Mouse (Mus musculus): ENCODE results near the gene Abl1. TPM values are rescaled to one million over a fixed set of nuclear protein-coding genes. Genes with fewer than 3 reads are reported as not detected.

The Abl1 gene
- polyA plus RNA-seq, 1 experiment, result 28.0 TPM

DNA sequence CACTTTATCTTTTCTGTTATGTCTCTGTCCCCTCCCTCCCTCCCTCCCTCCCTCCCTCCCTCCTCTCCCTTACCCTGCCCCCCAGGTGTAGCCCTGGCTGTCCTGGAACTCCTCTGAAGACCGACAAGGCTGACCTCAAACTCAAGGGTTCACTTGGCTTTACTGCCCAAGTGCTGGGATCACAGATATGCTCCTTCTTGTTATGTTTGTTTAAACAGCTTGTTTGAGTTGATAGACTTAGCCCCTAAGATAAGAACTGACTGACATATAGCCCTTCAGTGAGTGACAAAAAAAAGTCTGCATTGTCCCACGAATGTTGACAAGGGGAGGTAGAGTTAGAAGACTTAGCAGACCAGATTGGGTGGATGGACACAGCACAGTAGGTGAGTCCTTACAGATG lies 18.4 kb downstream of the Abl1 start:
- Histone ChIP-seq H3K36me3 (ENCODE audit: control insufficient read depth, insufficient read depth) (no peaks in the 10 kb centered on the region), H3K79me2 (ENCODE audit: control insufficient read depth, insufficient read depth) (no peaks in the 10 kb centered on the region), H3K27me3 (ENCODE audit: control insufficient read depth, insufficient read depth, insufficient read length) (no peaks in the 10 kb centered on the region), H3K4me2 (ENCODE audit: low read depth) (no peak overlapping the region), H3ac (ENCODE audit: control insufficient read depth, insufficient read length) (no peak overlapping the region), H3K4me3 (no peak overlapping the region)
- no peak for TF ChIP-seq MYOG (IDR thresholded peaks at IDR 0.05; ENCODE audit: control insufficient read depth in 1 of 3, insufficient read depth in 1 of 3, insufficient read length in 2 of 3, low read depth in 2 of 3)
- no peak for TF ChIP-seq POLR2A (IDR thresholded peaks at IDR 0.05; ENCODE audit: insufficient read length, low read depth)
- no peak for TF ChIP-seq POLR2AphosphoS2 (IDR thresholded peaks at IDR 0.05; ENCODE audit: insufficient read length, low read depth)
- no peak for TF ChIP-seq REST (IDR thresholded peaks at IDR 0.05; ENCODE audit: insufficient read depth, insufficient read length)
- TF ChIP-seq TCF3 (IDR thresholded peaks at IDR 0.05; ENCODE audit: insufficient read length, low read depth), result no peak

DNA sequence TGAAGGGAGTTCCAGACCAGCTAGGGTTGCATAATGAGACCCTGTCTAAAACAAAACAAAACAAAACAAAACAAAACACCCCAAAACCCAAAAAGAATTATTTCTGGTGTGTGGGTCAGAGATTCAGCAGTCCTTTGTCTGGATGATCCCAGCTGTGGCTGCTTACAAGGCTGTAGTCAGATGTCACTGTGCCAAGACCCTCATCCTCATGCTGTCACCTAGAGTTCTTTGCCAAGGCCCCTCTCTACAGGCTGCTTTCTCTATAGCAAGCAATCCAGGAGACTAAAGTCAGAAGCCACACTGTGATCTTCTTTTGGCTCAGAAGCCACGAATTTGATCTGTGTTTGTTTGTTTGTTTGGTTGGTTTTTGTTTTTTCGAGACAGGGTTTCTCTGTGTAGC lies 24.5 kb downstream of the Abl1 start:
- TF ChIP-seq POLR2AphosphoS2 (IDR thresholded peaks at IDR 0.05; ENCODE audit: insufficient read length, low read depth), result no peak
- no peak for TF ChIP-seq TCF12 (IDR thresholded peaks at IDR 0.05; ENCODE audit: insufficient read depth, poor library complexity, severe bottlenecking)
- no peak for TF ChIP-seq POLR2A (IDR thresholded peaks at IDR 0.05; ENCODE audit: insufficient read length, low read depth)
- no peak for TF ChIP-seq MYOD1 (IDR thresholded peaks at IDR 0.05; ENCODE audit: control insufficient read depth in 1 of 3, insufficient read length in 2 of 3, low read depth in 2 of 3)
- TF ChIP-seq MYOG (IDR thresholded peaks at IDR 0.05; ENCODE audit: control insufficient read depth in 1 of 3, insufficient read depth in 1 of 3, insufficient read length in 2 of 3, low read depth in 2 of 3), result no peak
- TF ChIP-seq MAX (IDR thresholded peaks at IDR 0.05; ENCODE audit: low read depth), result no peak
- TF ChIP-seq USF1 (IDR thresholded peaks at IDR 0.05; ENCODE audit: low read depth), result no peak
- no peak for TF ChIP-seq E2F4 (IDR thresholded peaks at IDR 0.05; ENCODE audit: insufficient read depth)
- TF ChIP-seq TCF3 (IDR thresholded peaks at IDR 0.05; ENCODE audit: insufficient read length, low read depth), result no peak
- no peak for TF ChIP-seq CEBPB (IDR thresholded peaks at IDR 0.05; ENCODE audit: insufficient read depth, poor library complexity, severe bottlenecking)
- TF ChIP-seq SRF (IDR thresholded peaks at IDR 0.05; ENCODE audit: control insufficient read depth, insufficient read length, low read depth), result no peak
- TF ChIP-seq REST (IDR thresholded peaks at IDR 0.05; ENCODE audit: insufficient read depth, insufficient read length), result no peak
- no peak overlapping the region for H3K4me2 ChIP-seq (ENCODE audit: low read depth)
- no peaks in the 10 kb centered on the region for H3K79me2 ChIP-seq (ENCODE audit: control insufficient read depth, insufficient read depth)
- H3K4me3 ChIP-seq, result no peak overlapping the region
- H3ac ChIP-seq (ENCODE audit: control insufficient read depth, insufficient read length), result no peak overlapping the region
- no peaks in the 10 kb centered on the region for H3K27me3 ChIP-seq (ENCODE audit: control insufficient read depth, insufficient read depth, insufficient read length)
- H3K36me3 ChIP-seq (ENCODE audit: control insufficient read depth, insufficient read depth), result no peaks in the 10 kb centered on the region

DNA sequence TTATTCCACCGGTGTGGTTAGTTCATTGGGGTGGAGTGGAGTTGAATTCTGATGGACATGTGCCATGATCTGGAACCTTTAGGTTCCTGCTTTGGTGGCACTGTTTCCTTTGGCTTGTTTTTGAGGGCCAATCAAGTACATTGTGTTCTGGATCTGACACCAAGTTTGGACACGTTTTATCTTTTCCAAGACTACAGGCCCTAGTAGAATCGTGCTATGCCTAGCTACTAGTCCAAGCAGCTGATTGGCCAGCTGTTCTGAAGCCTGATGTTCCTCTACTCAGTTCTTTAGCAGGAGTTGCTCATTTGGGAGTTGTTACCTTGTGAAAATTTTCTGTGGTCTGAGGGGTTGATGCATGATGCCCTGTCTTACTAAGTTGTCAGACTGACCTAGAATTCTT lies 25.6 kb downstream of the Abl1 start:
- Histone ChIP-seq H3K4me3 (no peak overlapping the region), H3K4me2 (ENCODE audit: low read depth) (no peak overlapping the region), H3ac (ENCODE audit: control insufficient read depth, insufficient read length) (no peak overlapping the region), H3K27me3 (ENCODE audit: control insufficient read depth, insufficient read depth, insufficient read length) (no peaks in the 10 kb centered on the region), H3K79me2 (ENCODE audit: control insufficient read depth, insufficient read depth) (no peaks in the 10 kb centered on the region), H3K36me3 (ENCODE audit: control insufficient read depth, insufficient read depth) (no peaks in the 10 kb centered on the region)
- TF ChIP-seq SRF (IDR thresholded peaks at IDR 0.05; ENCODE audit: control insufficient read depth, insufficient read length, low read depth), result no peak
- no peak for TF ChIP-seq E2F4 (IDR thresholded peaks at IDR 0.05; ENCODE audit: insufficient read depth)
- no peak for TF ChIP-seq TCF12 (IDR thresholded peaks at IDR 0.05; ENCODE audit: insufficient read depth, poor library complexity, severe bottlenecking)
- no peak for TF ChIP-seq REST (IDR thresholded peaks at IDR 0.05; ENCODE audit: insufficient read depth, insufficient read length)
- no peak for TF ChIP-seq TCF3 (IDR thresholded peaks at IDR 0.05; ENCODE audit: insufficient read length, low read depth)
- no peak for TF ChIP-seq POLR2AphosphoS2 (IDR thresholded peaks at IDR 0.05; ENCODE audit: insufficient read length, low read depth)
- no peak for TF ChIP-seq USF1 (IDR thresholded peaks at IDR 0.05; ENCODE audit: low read depth)
- TF ChIP-seq MYOD1 (IDR thresholded peaks at IDR 0.05; ENCODE audit: control insufficient read depth in 1 of 3, insufficient read length in 2 of 3, low read depth in 2 of 3), result no peak
- no peak for TF ChIP-seq MAX (IDR thresholded peaks at IDR 0.05; ENCODE audit: low read depth)
- no peak for TF ChIP-seq CEBPB (IDR thresholded peaks at IDR 0.05; ENCODE audit: insufficient read depth, poor library complexity, severe bottlenecking)
- no peak for TF ChIP-seq MYOG (IDR thresholded peaks at IDR 0.05; ENCODE audit: control insufficient read depth in 1 of 3, insufficient read depth in 1 of 3, insufficient read length in 2 of 3, low read depth in 2 of 3)

DNA sequence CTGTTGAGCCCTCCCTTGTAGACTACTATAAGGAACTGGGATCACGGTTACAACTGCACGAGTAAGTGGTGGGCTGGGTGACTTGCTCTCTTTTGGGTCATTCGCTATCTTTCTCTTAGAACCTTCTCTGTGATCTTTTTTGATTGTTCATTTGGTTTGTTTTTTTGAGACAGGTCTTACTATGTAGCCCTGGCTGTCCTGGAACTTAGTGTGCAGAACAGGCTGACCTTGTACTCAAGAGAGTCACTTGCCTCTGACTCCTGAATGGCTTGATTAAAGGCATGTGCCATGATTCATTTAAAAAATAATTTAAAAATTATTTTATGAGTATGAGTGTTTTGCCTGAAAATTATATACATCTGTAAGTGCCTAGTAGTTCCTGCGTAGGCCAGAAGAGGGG lies 26.6 kb downstream of the Abl1 start:
- Histone ChIP-seq H3K27me3 (ENCODE audit: control insufficient read depth, insufficient read depth, insufficient read length) (no peaks in the 10 kb centered on the region), H3K4me3 (no peak overlapping the region), H3ac (ENCODE audit: control insufficient read depth, insufficient read length) (no peak overlapping the region), H3K79me2 (ENCODE audit: control insufficient read depth, insufficient read depth) (no peaks in the 10 kb centered on the region), H3K36me3 (ENCODE audit: control insufficient read depth, insufficient read depth) (no peaks in the 10 kb centered on the region), H3K4me2 (ENCODE audit: low read depth) (no peak overlapping the region)
- TF ChIP-seq SRF (IDR thresholded peaks at IDR 0.05; ENCODE audit: control insufficient read depth, insufficient read length, low read depth) (no peak), CEBPB (IDR thresholded peaks at IDR 0.05; ENCODE audit: insufficient read depth, poor library complexity, severe bottlenecking) (no peak), TCF3 (IDR thresholded peaks at IDR 0.05; ENCODE audit: insufficient read length, low read depth) (no peak), POLR2AphosphoS2 (IDR thresholded peaks at IDR 0.05; ENCODE audit: insufficient read length, low read depth) (no peak), MYOD1 (IDR thresholded peaks at IDR 0.05; ENCODE audit: control insufficient read depth in 1 of 3, insufficient read length in 2 of 3, low read depth in 2 of 3) (no peak), E2F4 (IDR thresholded peaks at IDR 0.05; ENCODE audit: insufficient read depth) (no peak), MAX (IDR thresholded peaks at IDR 0.05; ENCODE audit: low read depth) (no peak), MYOG (IDR thresholded peaks at IDR 0.05; ENCODE audit: control insufficient read depth in 1 of 3, insufficient read depth in 1 of 3, insufficient read length in 2 of 3, low read depth in 2 of 3) (no peak)

DNA sequence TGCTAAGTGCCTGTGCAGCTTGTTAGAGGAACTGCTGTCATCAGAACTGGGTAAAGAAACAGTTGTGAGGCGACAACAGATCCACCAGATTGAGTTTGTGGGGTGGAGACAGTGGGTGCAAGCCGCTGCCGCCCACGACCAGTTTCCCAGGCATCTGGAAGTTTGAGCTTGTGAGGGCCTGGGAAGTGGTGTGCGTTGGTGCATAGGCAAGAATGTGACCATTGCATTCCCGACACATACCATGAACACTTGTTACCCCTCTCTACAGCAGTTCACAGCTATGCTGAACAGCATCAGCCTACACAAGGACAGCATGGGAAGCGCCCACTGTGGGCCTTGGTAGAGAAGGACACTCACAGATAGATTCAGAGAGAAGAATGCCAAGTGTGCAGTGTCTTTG lies 27.8 kb downstream of the Abl1 start:
- Histone ChIP-seq H3K4me2 (ENCODE audit: low read depth) (no peak overlapping the region), H3K4me3 (no peak overlapping the region), H3ac (ENCODE audit: control insufficient read depth, insufficient read length) (no peak overlapping the region), H3K79me2 (ENCODE audit: control insufficient read depth, insufficient read depth) (no peaks in the 10 kb centered on the region), H3K27me3 (ENCODE audit: control insufficient read depth, insufficient read depth, insufficient read length) (no peaks in the 10 kb centered on the region), H3K36me3 (ENCODE audit: control insufficient read depth, insufficient read depth) (no peaks in the 10 kb centered on the region)
- TF ChIP-seq USF1 (IDR thresholded peaks at IDR 0.05; ENCODE audit: low read depth) (no peak), MYOG (IDR thresholded peaks at IDR 0.05; ENCODE audit: control insufficient read depth in 1 of 3, insufficient read depth in 1 of 3, insufficient read length in 2 of 3, low read depth in 2 of 3) (peak in 1 of 3 experiments; percentile 58)
